ENCODE assay signal across 26 mouse cellular contexts in genomic region chr10:19498112-19498511, GRCm38 (mm10).
A peak's percentile ranks its signal among the peaks of the same experiment; 100 is the strongest.
DNase-seq lines count a peak whose midpoint lies in the region; ATAC-seq lines count a peak whose summit lies in the region.
"Had no signal": no experiment of that assay in that cellular context is flagged by ENCODE, and none has a peak within 500 bp of the region (broad histone marks: within the 10 kb centered on the region; RNA-seq: fewer than 3 reads in every experiment).

No protein-coding gene starts in this region.

- peak; percentile 51 for ATAC-seq in megakaryocyte, adult 5-6 weeks (ENCODE audit: poor library complexity, severe bottlenecking)
- ATAC-seq in forebrain, embryonic 15.5 days (replicated peaks), result no peak
- ATAC-seq: Patski had no signal

- peak; percentile 47 for DNase-seq in CD4-positive, CD25-positive, alpha-beta regulatory T cell, adult 2 months (ENCODE audit: low read depth, low spot score)
- peak; percentile 78 for DNase-seq in T-cell, adult 2 months (ENCODE audit: low spot score)
- DNase-seq in thymus, postnatal 10 days (ENCODE audit: low spot score in 2 of 2), result peak; percentile 30 to 38
- DNase-seq in adrenal gland, postnatal 25 days, result no peak
- no peak for DNase-seq in adipocyte (ENCODE audit: low spot score)
- DNase-seq: adrenal gland, adult 2 months; cerebellum, adult 2 months; cerebellum, postnatal 14 days; gastrocnemius, postnatal 14 days; kidney, adult 18-20 months; kidney, postnatal 25 days; midbrain, embryonic 14.5 days; right cerebral cortex, postnatal 14 days had no signal

- no peaks in the 10 kb centered on the region for H3K27me3 ChIP-seq in forebrain, embryonic 15.5 days
- H3K27me3 ChIP-seq: forebrain, embryonic 12.5 days; kidney, embryonic 15.5 days; limb, embryonic 12.5 days; liver, embryonic 15.5 days; lung, embryonic 15.5 days; Patski; stomach, embryonic 15.5 days had no signal

- no peaks in the 10 kb centered on the region for H3K36me3 ChIP-seq in forebrain, embryonic 15.5 days
- H3K36me3 ChIP-seq: forebrain, embryonic 12.5 days; hindbrain, embryonic 12.5 days; kidney, embryonic 15.5 days; limb, embryonic 12.5 days; liver, embryonic 15.5 days; lung, embryonic 15.5 days; neural tube, embryonic 12.5 days; stomach, embryonic 15.5 days had no signal

- H3K9ac ChIP-seq in forebrain, embryonic 15.5 days (replicated peaks), result no peak overlapping the region
- H3K9ac ChIP-seq: forebrain, embryonic 12.5 days; hindbrain, embryonic 12.5 days; kidney, embryonic 15.5 days; limb, embryonic 12.5 days; liver, embryonic 15.5 days; lung, embryonic 15.5 days; neural tube, embryonic 12.5 days; stomach, embryonic 15.5 days had no signal

- no peaks in the 10 kb centered on the region for H3K4me1 ChIP-seq in forebrain, embryonic 15.5 days
- H3K4me1 ChIP-seq: forebrain, embryonic 12.5 days; hindbrain, embryonic 12.5 days; limb, embryonic 12.5 days; liver, embryonic 15.5 days; lung, embryonic 15.5 days; neural tube, embryonic 12.5 days had no signal

- H3K4me3 ChIP-seq in forebrain, embryonic 15.5 days, result no peak overlapping the region
- H3K4me3 ChIP-seq: erythroblast, embryonic 14.5 days; forebrain, embryonic 12.5 days; hindbrain, embryonic 12.5 days; kidney, embryonic 15.5 days; limb, embryonic 12.5 days; liver, embryonic 15.5 days; lung, embryonic 15.5 days; megakaryocyte, embryonic 14.5 days; neural tube, embryonic 12.5 days; stomach, embryonic 15.5 days had no signal

- H3K27ac ChIP-seq in forebrain, embryonic 15.5 days (replicated peaks), result no peak overlapping the region
- H3K27ac ChIP-seq: forebrain, embryonic 12.5 days; hindbrain, embryonic 12.5 days; kidney, embryonic 15.5 days; limb, embryonic 12.5 days; liver, embryonic 15.5 days; lung, embryonic 15.5 days; neural tube, embryonic 12.5 days; stomach, embryonic 15.5 days had no signal

- no peaks in the 10 kb centered on the region for H3K9me3 ChIP-seq in forebrain, embryonic 15.5 days
- H3K9me3 ChIP-seq: hindbrain, embryonic 12.5 days; kidney, embryonic 15.5 days; limb, embryonic 12.5 days; liver, embryonic 15.5 days; lung, embryonic 15.5 days; neural tube, embryonic 12.5 days; stomach, embryonic 15.5 days had no signal

- no peak overlapping the region for H3K4me2 ChIP-seq in forebrain, embryonic 15.5 days (replicated peaks)
- H3K4me2 ChIP-seq: forebrain, embryonic 12.5 days; hindbrain, embryonic 12.5 days; kidney, embryonic 15.5 days; limb, embryonic 12.5 days; liver, embryonic 15.5 days; lung, embryonic 15.5 days; neural tube, embryonic 12.5 days; stomach, embryonic 15.5 days had no signal

- WGBS in forebrain, embryonic 15.5 days, result 88% methylated on average over 4 of the region's 4 CpGs

Comparison
In these comparisons a context has a peak if more than half of its experiments do, and no peak if none do; other contexts are left out.
1. DNase-seq: peak in CD4-positive, CD25-positive, alpha-beta regulatory T cell, adult 2 months (single experiment), T-cell, adult 2 months (single experiment) and thymus, postnatal 10 days (2 of 2); none in adrenal gland, postnatal 25 days (single experiment) and adipocyte (single experiment).